Mouse (Mus musculus) testis, adult 2 months (tissue): ENCODE data around the gene Aunip. TPM values are rescaled to one million over a fixed set of nuclear protein-coding genes. Genes with fewer than 3 reads are reported as not detected.

ENCODE experiments used
- H3K27ac ChIP-seq: fragments of 200-500 bp; 2 replicates; pipeline ENCODE4 v1.5.1; 2012; ENCODE audit warnings: low read depth, low read length; ENCODE audit not compliant: control insufficient read depth, insufficient read depth
- H3K27me3 ChIP-seq: fragments of 200-500 bp; 2 replicates; pipeline ENCODE4 v1.6.1; 2012; ENCODE audit warnings: mild to moderate bottlenecking, low read length, moderate library complexity; ENCODE audit not compliant: control insufficient read depth, insufficient read depth
- H3K36me3 ChIP-seq: fragments of 200-500 bp; 2 replicates; pipeline ENCODE4 v1.6.1; 2012; ENCODE audit warnings: mild to moderate bottlenecking, low read length; ENCODE audit not compliant: control insufficient read depth, insufficient read depth
- H3K4me1 ChIP-seq: fragments of 200-500 bp; 2 replicates; pipeline ENCODE4 v1.6.1; 2012; ENCODE audit warnings: low read length; ENCODE audit not compliant: control insufficient read depth, insufficient read depth
- H3K4me3 ChIP-seq: fragments of 200-500 bp; 2 replicates; pipeline ENCODE4 v1.5.1; 2012; ENCODE audit warnings: low read depth, mild to moderate bottlenecking, low read length, moderate library complexity, mixed read lengths; ENCODE audit not compliant: control insufficient read depth
- CTCF ChIP-seq: fragments of 200-500 bp; IDR thresholded peaks from 2 replicates; pipeline ENCODE4 v1.5.1; 2012; ENCODE audit warnings: low read depth, mild to moderate bottlenecking, inconsistent platforms, low read length, moderate library complexity; ENCODE audit not compliant: control insufficient read depth, insufficient read depth, insufficient replicate concordance
- POLR2A ChIP-seq: fragments of 200-500 bp; IDR thresholded peaks from 2 replicates; pipeline ENCODE4 v1.6.1; 2012; ENCODE audit warnings: low read depth, mild to moderate bottlenecking, inconsistent platforms, low read length, moderate library complexity; ENCODE audit not compliant: control insufficient read depth
- polyA plus RNA-seq: library from polyadenylated mRNA; depleted of rRNA; stranded (reverse); fragments of >200 nt; gene quantifications from 2 replicates; pipeline ENCODE4 v1.2.3, GENCODE M21; 2012

Gene Aunip
- polyA plus RNA-seq, 1 experiment = 3.8 TPM

DNA sequence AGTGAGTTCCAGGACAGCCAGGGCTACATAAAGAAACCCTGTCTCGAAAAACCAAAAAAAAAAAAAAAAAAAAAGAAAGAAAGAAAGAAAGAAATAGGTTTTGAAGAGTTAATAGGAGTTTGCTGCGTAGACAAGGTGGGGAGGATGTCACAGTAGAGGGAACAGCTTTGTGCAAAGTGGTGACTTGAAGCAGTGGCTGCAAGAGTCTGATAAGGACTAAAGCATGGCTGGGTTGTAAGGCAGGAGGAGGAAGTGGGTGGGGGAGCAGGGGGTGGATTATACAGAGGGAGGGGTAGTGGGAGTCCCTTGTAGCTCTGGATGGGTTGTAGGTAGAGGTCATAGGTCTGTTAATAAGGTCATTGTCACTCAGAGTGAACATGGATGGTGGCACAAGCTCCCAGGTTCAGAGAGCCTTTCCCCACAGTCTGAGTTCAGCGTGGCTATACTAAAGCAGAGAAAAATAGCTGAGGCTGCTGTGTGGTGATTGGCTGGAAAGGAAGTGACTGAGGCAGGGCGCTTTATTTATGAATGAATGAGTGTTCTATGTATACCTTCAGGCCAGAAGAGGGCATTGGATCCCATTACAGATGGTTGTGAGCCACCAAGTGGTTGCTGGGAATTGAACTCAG is 4.7 kb upstream of the Aunip start:
- Histone ChIP-seq H3K27ac (no peak overlapping the region), H3K36me3 (no peaks in the 10 kb centered on the region), H3K27me3 (no peaks in the 10 kb centered on the region), H3K4me1 (peaks cover 5% of the 10 kb centered on the region), H3K4me3 (peak overlapping the region; percentile 74)
- no peak for TF ChIP-seq POLR2A

DNA sequence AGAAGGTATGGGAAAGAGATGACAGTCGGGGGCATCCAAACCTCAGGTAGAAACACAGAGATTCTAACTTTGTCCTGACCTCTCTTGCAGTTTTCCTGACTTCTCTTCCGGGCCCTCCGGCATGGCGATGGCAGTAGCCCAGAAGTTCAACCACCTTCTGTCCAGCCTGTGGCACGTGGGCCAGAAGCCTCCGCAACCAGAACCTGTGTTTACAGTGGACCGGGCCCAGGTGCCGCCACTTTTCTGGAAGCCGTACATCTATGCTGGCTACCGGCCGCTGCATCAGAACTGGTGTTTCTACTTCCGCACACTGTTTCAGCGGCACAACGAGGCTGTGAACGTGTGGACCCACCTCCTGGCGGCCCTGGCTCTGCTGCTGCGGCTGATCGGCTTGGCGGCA is 4.1 kb upstream of the Aunip start:
- H3K4me1 ChIP-seq = peaks cover 7% of the 10 kb centered on the region
- H3K4me3 ChIP-seq = peak overlapping the region; percentile 74
- H3K27ac ChIP-seq = no peak overlapping the region
- H3K36me3 ChIP-seq = no peaks in the 10 kb centered on the region
- no peaks in the 10 kb centered on the region for H3K27me3 ChIP-seq
- TF ChIP-seq POLR2A = no peak
- no peak for TF ChIP-seq CTCF

DNA sequence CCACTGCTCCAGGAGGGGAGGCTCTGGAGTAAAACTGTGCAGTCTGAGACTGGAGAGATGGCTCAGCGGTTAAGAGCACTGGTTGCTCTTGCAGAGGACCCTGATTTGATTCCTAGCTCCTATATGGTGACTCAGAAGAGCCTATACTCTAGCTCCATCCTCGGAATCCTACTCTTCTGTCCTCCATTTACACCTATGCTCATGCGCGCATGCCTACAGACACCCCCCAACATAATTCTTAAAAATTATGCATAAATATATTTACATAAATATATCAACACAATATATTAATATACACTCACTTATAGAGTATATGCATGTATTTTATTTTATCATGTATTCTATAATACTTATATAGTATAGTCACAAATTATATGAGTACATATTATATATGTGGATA is 403 bp upstream of the Aunip start:
- H3K36me3 ChIP-seq = no peaks in the 10 kb centered on the region
- H3K4me1 ChIP-seq = peaks cover 10% of the 10 kb centered on the region
- no peaks in the 10 kb centered on the region for H3K27me3 ChIP-seq
- TF ChIP-seq POLR2A = no peak
- peak overlapping the region; percentile 5; the same call in 1 of the 2 replicates for H3K27ac ChIP-seq
- H3K4me3 ChIP-seq = no peak overlapping the region

GRCm38 (mm10) chr4:134511730-134512129 is 931 bp downstream of the Aunip start:
- Histone ChIP-seq H3K4me3 (no peak overlapping the region), H3K27ac (peak overlapping the region; percentile 77), H3K4me1 (peaks cover 10% of the 10 kb centered on the region), H3K36me3 (no peaks in the 10 kb centered on the region), H3K27me3 (no peaks in the 10 kb centered on the region)
- TF ChIP-seq CTCF = no peak
- no peak for TF ChIP-seq POLR2A

- Histone ChIP-seq H3K27ac (peak overlapping the region; percentile 88), H3K4me1 (peaks cover 13% of the 10 kb centered on the region), H3K4me3 (no peak overlapping the region), H3K27me3 (no peaks in the 10 kb centered on the region), H3K36me3 (no peaks in the 10 kb centered on the region)
- TF ChIP-seq POLR2A (peak; percentile 30; the same call in 1 of the 2 replicates), CTCF (peak; percentile 26; the same call in 1 of the 2 replicates)
Measured at GRCm38 (mm10) chr4:134512798-134513197, 2.0 kb downstream of the Aunip start.

- TF ChIP-seq CTCF (no peak), POLR2A (no peak)
- Histone ChIP-seq H3K36me3 (no peaks in the 10 kb centered on the region), H3K27ac (peak overlapping the region; percentile 64), H3K4me1 (peaks cover 13% of the 10 kb centered on the region), H3K27me3 (no peaks in the 10 kb centered on the region), H3K4me3 (no peak overlapping the region)
Measured at GRCm38 (mm10) chr4:134514309-134514930, 3.6 kb downstream of the Aunip start.

- Histone ChIP-seq H3K4me1 (peaks cover 16% of the 10 kb centered on the region), H3K27ac (no peak overlapping the region), H3K36me3 (no peaks in the 10 kb centered on the region), H3K27me3 (no peaks in the 10 kb centered on the region), H3K4me3 (no peak overlapping the region)
- no peak for TF ChIP-seq CTCF
- no peak for TF ChIP-seq POLR2A
Measured at GRCm38 (mm10) chr4:134515614-134516013, 4.8 kb downstream of the Aunip start.
